Mouse (Mus musculus): ENCODE results near the gene Rapgef4.
"Not testable (repeated sequence)": the region's sequence is repeated elsewhere in the genome, so short reads cannot be mapped to it uniquely, and the experiment has no call there.

Gene Rapgef4

GRCm38 (mm10) chr2:72117138-72118011 lies 136.3 kb downstream of the Rapgef4 start:
- no peak for DNase-seq (ENCODE audit: low spot score)

GRCm38 (mm10) chr2:72120211-72120610 lies 139.2 kb downstream of the Rapgef4 start:
- no peak for DNase-seq (ENCODE audit: low spot score)

GRCm38 (mm10) chr2:72122410-72123223 lies 141.6 kb downstream of the Rapgef4 start:
- no peak for DNase-seq (ENCODE audit: low spot score)

- no peak for DNase-seq (ENCODE audit: low spot score)
Measured at GRCm38 (mm10) chr2:72123851-72124250, 142.8 kb downstream of the Rapgef4 start.

GRCm38 (mm10) chr2:72125786-72126185 lies 144.7 kb downstream of the Rapgef4 start:
- DNase-seq (ENCODE audit: low spot score): no peak

- no peak for DNase-seq (ENCODE audit: low spot score)
Measured at GRCm38 (mm10) chr2:72126411-72126810, 145.4 kb downstream of the Rapgef4 start.

- DNase-seq (ENCODE audit: low spot score): no peak
Measured at GRCm38 (mm10) chr2:72129612-72130311, 148.7 kb downstream of the Rapgef4 start.

- no peak for DNase-seq (ENCODE audit: low spot score)
Measured at GRCm38 (mm10) chr2:72132222-72132621, 151.2 kb downstream of the Rapgef4 start.

- no peak for DNase-seq (ENCODE audit: low spot score)
Measured at GRCm38 (mm10) chr2:72136045-72136444, 155.0 kb downstream of the Rapgef4 start.

- no peak for DNase-seq (ENCODE audit: low spot score)
Measured at GRCm38 (mm10) chr2:72136486-72137264, 155.6 kb downstream of the Rapgef4 start.

GRCm38 (mm10) chr2:72139863-72140845 lies 159.1 kb downstream of the Rapgef4 start:
- no peak for DNase-seq (ENCODE audit: low spot score)

GRCm38 (mm10) chr2:72141091-72141490 lies 160.1 kb downstream of the Rapgef4 start:
- DNase-seq (ENCODE audit: low spot score): no peak

- DNase-seq (ENCODE audit: low spot score): not testable (repeated sequence)
Measured at GRCm38 (mm10) chr2:72141732-72142131, 160.7 kb downstream of the Rapgef4 start.

GRCm38 (mm10) chr2:72143413-72143812 lies 162.4 kb downstream of the Rapgef4 start:
- DNase-seq (ENCODE audit: low spot score): no peak

- no peak for DNase-seq (ENCODE audit: low spot score)
Measured at GRCm38 (mm10) chr2:72144576-72145200, 163.6 kb downstream of the Rapgef4 start.

GRCm38 (mm10) chr2:72145281-72145875 lies 164.3 kb downstream of the Rapgef4 start:
- no peak for DNase-seq (ENCODE audit: low spot score)

- no peak for DNase-seq (ENCODE audit: low spot score)
Measured at GRCm38 (mm10) chr2:72146061-72146460, 165.0 kb downstream of the Rapgef4 start.

GRCm38 (mm10) chr2:72147246-72147645 lies 166.2 kb downstream of the Rapgef4 start:
- DNase-seq (ENCODE audit: low spot score): no peak

- DNase-seq (ENCODE audit: low spot score): no peak
Measured at GRCm38 (mm10) chr2:72147695-72148094, 166.7 kb downstream of the Rapgef4 start.
